Mouse (Mus musculus): Measurements from ENCODE around the gene Rpl38.

DNA sequence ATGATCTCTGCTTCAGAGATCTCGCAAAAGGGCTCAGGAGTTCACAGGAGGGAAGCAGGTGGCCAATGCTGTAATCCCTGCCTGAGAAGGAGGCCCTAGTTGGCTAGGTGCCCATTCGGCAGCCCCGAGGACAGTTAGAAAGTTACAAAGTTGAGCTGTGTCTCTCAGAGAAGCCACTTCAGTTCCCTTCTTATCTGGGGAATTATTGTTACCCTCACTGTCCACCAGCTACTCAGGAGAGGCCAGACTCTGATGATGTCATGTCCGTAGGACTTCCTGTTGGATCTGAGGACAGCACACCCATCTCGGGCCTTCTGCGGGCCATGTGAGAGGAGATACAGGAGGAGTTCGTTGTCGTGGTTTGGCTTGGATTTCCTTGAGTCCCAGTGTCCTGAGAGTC, 11.3 kb downstream of the Rpl38 start:
- no peak for TF ChIP-seq CTCF (IDR thresholded peaks at IDR 0.05; ENCODE audit: low read depth, low read length)
- no peak for TF ChIP-seq EP300 (IDR thresholded peaks at IDR 0.05; ENCODE audit: insufficient read depth, low read depth, low read length)
